Mouse (Mus musculus): Measurements from ENCODE around the gene Tm4sf5. TPM values are rescaled to one million over a fixed set of nuclear protein-coding genes. Genes with fewer than 3 reads are reported as not detected.

The Tm4sf5 gene
- polyA plus RNA-seq, 1 experiment: 0.50 TPM

DNA sequence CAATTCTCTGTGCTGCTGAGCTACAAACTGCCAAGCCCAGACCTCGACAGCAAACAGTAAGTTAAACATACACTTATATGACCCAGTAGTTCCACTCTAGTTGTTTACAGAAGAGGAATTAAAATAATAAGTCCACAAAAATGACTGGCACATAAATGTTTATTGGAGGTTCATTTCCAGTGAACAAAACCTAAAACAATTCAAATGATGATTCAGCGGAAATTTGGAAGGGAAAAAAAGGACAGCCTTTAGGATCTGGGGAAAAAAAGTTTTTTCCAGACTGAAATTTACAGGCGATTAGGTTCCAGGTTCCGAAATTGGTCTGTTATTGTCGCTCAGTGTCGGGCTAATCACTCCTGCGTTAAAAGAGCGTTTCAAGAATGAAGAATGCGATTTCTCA, 34.4 kb downstream of the Tm4sf5 start:
- Histone ChIP-seq H3K4me1 (ENCODE audit: control insufficient read depth, insufficient read depth, low read length) (no peaks in the 10 kb centered on the region; the same call in 1 of the 2 replicates), H3K4me3 (replicated peaks; ENCODE audit: extremely low read depth, low read depth, low read length) (peak overlapping the region; percentile 70)
- no peak for TF ChIP-seq CTCF (IDR thresholded peaks at IDR 0.05; ENCODE audit: insufficient read depth, low read length)
- TF ChIP-seq POLR2A (IDR thresholded peaks at IDR 0.05; ENCODE audit: borderline replicate concordance, extremely low read depth, low read depth, low read length): no peak
- DNase-seq: no peak
- WGBS: 6% methylated on average over 9 of the region's 9 CpGs

DNA sequence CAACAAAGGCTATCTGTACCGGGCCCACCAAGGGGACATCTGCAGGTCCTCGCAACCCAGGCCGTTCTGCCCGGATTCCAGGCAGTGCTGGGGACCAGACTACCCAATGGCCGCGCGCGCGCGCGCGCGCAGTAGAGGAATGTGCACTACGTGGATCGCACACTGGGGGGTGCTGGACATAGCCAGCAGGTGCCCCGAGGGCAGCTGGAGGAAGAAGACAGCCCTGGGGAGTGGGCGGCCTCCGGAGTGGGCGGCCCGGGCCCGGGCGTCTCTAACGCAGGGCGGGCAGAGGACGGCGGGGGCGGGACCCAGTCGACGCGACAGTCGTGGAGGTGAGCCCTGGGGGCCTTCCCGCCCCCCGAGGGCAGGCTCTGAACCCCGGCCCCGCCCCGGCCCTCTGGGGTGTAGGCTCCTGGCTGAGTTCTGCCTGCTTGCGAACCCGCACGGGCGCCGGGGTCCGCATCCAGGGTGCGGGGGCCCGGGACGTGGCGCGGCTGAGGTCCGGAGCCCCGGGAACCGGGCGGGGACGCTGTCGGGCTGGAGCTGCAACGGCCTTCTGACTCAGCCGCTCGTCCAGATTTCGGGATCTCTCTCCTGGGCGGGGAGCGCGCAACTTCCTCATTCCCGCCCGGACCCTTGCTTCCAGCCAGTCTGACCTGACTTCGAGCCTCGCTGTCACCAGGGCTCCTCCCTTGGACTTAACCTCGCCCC, 35.0 kb downstream of the Tm4sf5 start, which contains the start of gene Pld2:
TSS of gene Pld2 (plus strand) at position 188 of the 711 bp plus-strand sequence.
- TF ChIP-seq POLR2A (IDR thresholded peaks at IDR 0.05; ENCODE audit: borderline replicate concordance, extremely low read depth, low read depth, low read length): peak; percentile 59; the same call in 1 of the 2 replicates
- peak; percentile 57 for TF ChIP-seq CTCF (IDR thresholded peaks at IDR 0.05; ENCODE audit: insufficient read depth, low read length)
- peak; percentile 89 for DNase-seq
- Histone ChIP-seq H3K4me1 (ENCODE audit: control insufficient read depth, insufficient read depth, low read length) (no peaks in the 10 kb centered on the region; the same call in 1 of the 2 replicates), H3K4me3 (replicated peaks; ENCODE audit: extremely low read depth, low read depth, low read length) (peak within 1 kb of the TSS; percentile 70)
- under 1% methylated on average over 62 of the region's 65 CpGs for WGBS

DNA sequence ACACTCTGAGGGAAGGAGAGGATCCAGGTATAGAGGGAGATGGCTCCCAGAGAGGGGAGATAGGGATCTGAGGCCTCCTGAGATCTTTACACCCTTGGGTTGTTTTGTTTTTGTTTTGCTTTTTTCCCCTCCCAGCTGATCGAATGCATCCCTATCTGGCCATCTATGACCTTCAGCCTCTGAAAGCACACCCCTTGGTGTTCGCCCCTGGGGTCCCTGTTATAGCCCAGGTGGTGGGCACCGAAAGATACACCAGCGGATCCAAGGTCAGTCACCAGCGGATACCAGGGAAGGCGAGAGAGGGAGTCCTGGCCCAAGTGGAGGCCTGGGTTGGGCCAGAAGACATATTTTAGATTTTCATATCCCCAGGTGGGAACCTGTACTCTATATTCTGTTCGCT, 35.9 kb downstream of the Tm4sf5 start:
- Histone ChIP-seq H3K4me3 (replicated peaks; ENCODE audit: extremely low read depth, low read depth, low read length) (no peak overlapping the region), H3K4me1 (ENCODE audit: control insufficient read depth, insufficient read depth, low read length) (no peaks in the 10 kb centered on the region; the same call in 1 of the 2 replicates)
- WGBS: 84% methylated on average over 7 of the region's 7 CpGs
- DNase-seq: no peak
- TF ChIP-seq CTCF (IDR thresholded peaks at IDR 0.05; ENCODE audit: insufficient read depth, low read length) (no peak), POLR2A (IDR thresholded peaks at IDR 0.05; ENCODE audit: borderline replicate concordance, extremely low read depth, low read depth, low read length) (no peak)

DNA sequence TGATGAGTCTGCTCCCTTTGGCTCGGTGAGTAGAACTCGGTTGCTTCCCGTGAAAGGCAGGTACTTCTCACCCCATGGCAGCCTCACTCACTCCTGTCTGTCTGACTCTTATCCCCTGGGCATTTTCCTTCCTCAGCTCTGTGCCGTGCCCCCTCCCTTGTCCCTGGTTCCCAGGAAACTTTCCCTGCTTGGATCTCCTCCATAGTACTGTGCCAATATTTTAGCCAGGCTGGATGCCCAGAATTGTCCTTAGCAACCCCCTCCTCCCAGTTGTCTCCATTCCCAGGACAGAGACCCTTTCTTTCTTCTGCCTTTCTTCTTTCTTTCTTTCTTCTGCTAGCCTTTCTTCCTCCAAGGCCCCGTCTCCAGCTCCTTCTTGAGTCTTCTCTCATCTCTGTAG, 36.4 kb downstream of the Tm4sf5 start:
- Histone ChIP-seq H3K4me1 (ENCODE audit: control insufficient read depth, insufficient read depth, low read length) (no peaks in the 10 kb centered on the region; the same call in 1 of the 2 replicates), H3K4me3 (replicated peaks; ENCODE audit: extremely low read depth, low read depth, low read length) (no peak overlapping the region)
- no peak for TF ChIP-seq CTCF (IDR thresholded peaks at IDR 0.05; ENCODE audit: insufficient read depth, low read length)
- no peak for TF ChIP-seq POLR2A (IDR thresholded peaks at IDR 0.05; ENCODE audit: borderline replicate concordance, extremely low read depth, low read depth, low read length)
- 63% methylated on average over 5 of the region's 5 CpGs for WGBS
- no peak for DNase-seq

DNA sequence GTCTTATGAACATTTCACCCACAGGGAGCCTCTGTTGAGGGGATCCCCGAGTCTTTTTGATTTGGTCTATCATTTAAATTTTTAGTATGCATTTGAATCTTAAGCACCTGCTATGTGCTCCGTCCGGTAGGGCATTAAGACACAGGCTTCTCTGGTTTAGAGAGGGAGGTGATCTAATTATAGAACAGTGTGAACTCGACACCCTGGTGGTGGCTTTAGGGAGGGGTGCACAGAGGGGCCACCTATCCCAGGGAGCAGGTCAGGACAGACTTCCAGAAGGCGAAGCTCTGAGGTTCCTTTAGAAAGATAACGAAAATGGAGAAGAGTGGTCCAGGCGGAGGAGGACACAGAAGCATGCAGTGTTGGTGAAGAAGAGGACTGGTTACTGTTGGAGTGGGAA, 39.5 kb downstream of the Tm4sf5 start:
- Histone ChIP-seq H3K4me1 (ENCODE audit: control insufficient read depth, insufficient read depth, low read length) (no peaks in the 10 kb centered on the region; the same call in 1 of the 2 replicates), H3K4me3 (replicated peaks; ENCODE audit: extremely low read depth, low read depth, low read length) (no peak overlapping the region)
- 64% methylated on average over 7 of the region's 7 CpGs for WGBS
- DNase-seq: no peak
- TF ChIP-seq CTCF (IDR thresholded peaks at IDR 0.05; ENCODE audit: insufficient read depth, low read length) (no peak), POLR2A (IDR thresholded peaks at IDR 0.05; ENCODE audit: borderline replicate concordance, extremely low read depth, low read depth, low read length) (no peak)

DNA sequence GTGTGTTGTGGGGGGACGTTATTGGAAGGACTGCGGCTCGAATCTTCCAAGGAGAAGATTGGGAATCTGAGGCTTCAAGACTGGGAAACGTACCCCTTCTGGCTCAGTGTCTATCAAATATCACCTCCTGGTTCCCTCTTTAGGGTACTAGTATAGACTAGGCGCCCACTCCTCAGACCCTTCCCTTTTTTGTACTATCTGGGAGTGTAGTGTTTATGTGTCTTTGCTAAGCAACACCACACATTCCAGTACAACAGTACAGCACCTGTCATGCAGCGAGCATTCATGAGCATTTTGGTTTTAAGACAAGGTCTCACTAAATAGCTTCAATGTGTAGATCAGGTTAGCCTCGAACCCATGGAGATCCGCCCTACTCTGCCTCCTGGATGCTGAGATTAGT, 46.5 kb downstream of the Tm4sf5 start:
- Histone ChIP-seq H3K4me1 (ENCODE audit: control insufficient read depth, insufficient read depth, low read length) (no peaks in the 10 kb centered on the region), H3K4me3 (replicated peaks; ENCODE audit: extremely low read depth, low read depth, low read length) (no peak overlapping the region)
- TF ChIP-seq CTCF (IDR thresholded peaks at IDR 0.05; ENCODE audit: insufficient read depth, low read length): no peak
- no peak for TF ChIP-seq POLR2A (IDR thresholded peaks at IDR 0.05; ENCODE audit: borderline replicate concordance, extremely low read depth, low read depth, low read length)
- no peak for DNase-seq
- 95% methylated on average over 8 of the region's 8 CpGs for WGBS

DNA sequence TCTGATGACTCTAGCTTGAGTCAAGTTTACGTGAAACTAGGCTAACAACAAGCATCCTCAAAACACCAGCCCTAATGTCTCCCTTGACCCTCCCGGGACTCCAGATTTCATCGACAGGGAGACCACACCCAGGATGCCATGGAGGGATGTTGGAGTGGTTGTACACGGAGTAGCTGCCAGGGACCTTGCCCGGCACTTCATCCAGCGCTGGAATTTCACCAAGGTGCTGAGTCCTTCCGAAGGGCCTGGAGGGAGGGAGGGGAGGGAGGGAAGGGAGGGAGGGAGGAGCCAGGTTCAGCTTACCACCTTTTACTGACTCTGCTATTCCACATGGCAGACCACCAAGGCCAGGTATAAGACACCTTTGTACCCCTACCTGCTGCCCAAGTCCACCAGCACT, 48.9 kb downstream of the Tm4sf5 start:
- no peak overlapping the region for H3K4me3 ChIP-seq (replicated peaks; ENCODE audit: extremely low read depth, low read depth, low read length)
- 28% methylated on average over 7 of the region's 7 CpGs for WGBS
- H3K4me1 ChIP-seq (ENCODE audit: control insufficient read depth, insufficient read depth, low read length): no peaks in the 10 kb centered on the region
- DNase-seq: no peak
- TF ChIP-seq CTCF (IDR thresholded peaks at IDR 0.05; ENCODE audit: insufficient read depth, low read length): no peak
- TF ChIP-seq POLR2A (IDR thresholded peaks at IDR 0.05; ENCODE audit: borderline replicate concordance, extremely low read depth, low read depth, low read length): no peak

DNA sequence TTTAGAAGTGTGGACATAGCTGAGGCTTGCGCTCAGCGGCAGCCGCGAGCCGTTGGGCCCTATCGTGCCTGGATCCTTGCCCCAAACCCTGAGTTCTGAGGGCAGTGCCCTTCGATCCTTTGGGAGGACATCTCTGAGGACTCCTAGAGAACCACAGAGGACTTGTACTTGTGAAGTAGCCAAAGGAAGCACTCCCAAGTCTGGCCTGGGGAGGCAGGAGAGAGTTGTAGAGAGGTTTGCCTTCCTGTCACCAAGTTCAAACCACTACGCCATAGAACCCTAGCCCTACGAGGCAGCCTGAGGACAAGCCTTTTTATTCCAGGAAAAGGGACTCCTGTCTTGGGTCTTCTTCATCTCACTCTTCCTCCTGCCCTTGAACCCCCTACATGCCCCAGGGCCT, 52.5 kb downstream of the Tm4sf5 start:
- 87% methylated on average over 9 of the region's 9 CpGs for whole genome bisulfite sequencing
- H3K4me1 ChIP-seq (ENCODE audit: control insufficient read depth, insufficient read depth, low read length): peaks cover 3% of the 10 kb centered on the region
- TF ChIP-seq CTCF (IDR thresholded peaks at IDR 0.05; ENCODE audit: insufficient read depth, low read length): no peak
- TF ChIP-seq POLR2A (IDR thresholded peaks at IDR 0.05; ENCODE audit: borderline replicate concordance, extremely low read depth, low read depth, low read length): no peak
- DNase-seq: no peak
- H3K4me3 ChIP-seq (replicated peaks; ENCODE audit: extremely low read depth, low read depth, low read length): no peak overlapping the region

Other genes starting within 250 kb of the Tm4sf5 start
- 4.6 and 9.2 TPM in 2 replicates for gene Alox12, start 249.9 kb upstream of the Tm4sf5 start, polyA plus RNA-seq (2012; rRNA removed)
- 0.31 and 0.40 TPM in 2 replicates for gene Alox12e, start 182.6 kb upstream of the Tm4sf5 start, polyA plus RNA-seq (2012; rRNA removed)
- gene Alox15, start 153.2 kb upstream of the Tm4sf5 start, polyA plus RNA-seq (2012; rRNA removed): 4.2 and 14.2 TPM in 2 replicates
- 15.9 and 17.4 TPM in 2 replicates for gene Pelp1, start 95.2 kb upstream of the Tm4sf5 start, polyA plus RNA-seq (2012; rRNA removed)
- gene Arrb2, start 72.6 kb upstream of the Tm4sf5 start, polyA plus RNA-seq (2012; rRNA removed): 48.2 and 80.2 TPM in 2 replicates
- gene Med11, start 53.3 kb upstream of the Tm4sf5 start, polyA plus RNA-seq (2012; rRNA removed): 21.6 and 26.9 TPM in 2 replicates
- 8.7 and 12.3 TPM in 2 replicates for gene Zmynd15, start 45.8 kb upstream of the Tm4sf5 start, polyA plus RNA-seq (2012; rRNA removed)
- 67.2 and 74.6 TPM in 2 replicates for gene Cxcl16, start 45.3 kb upstream of the Tm4sf5 start, polyA plus RNA-seq (2012; rRNA removed)
- gene Vmo1, start 9.4 kb downstream of the Tm4sf5 start, polyA plus RNA-seq (2012; rRNA removed): 0.20 and 0.26 TPM in 2 replicates
- 0.12 and 0.34 TPM in 2 replicates for gene Gltpd2, start 14.0 kb downstream of the Tm4sf5 start, polyA plus RNA-seq (2012; rRNA removed)
- 202 and 264 TPM in 2 replicates for gene Psmb6, start 20.1 kb downstream of the Tm4sf5 start, polyA plus RNA-seq (2012; rRNA removed)
- not detected in 2 replicates for gene Gm40193, start 27.7 kb downstream of the Tm4sf5 start, polyA plus RNA-seq (2012; rRNA removed)
- gene Pld2, start 34.8 kb downstream of the Tm4sf5 start, polyA plus RNA-seq (2012; rRNA removed): 32.4 and 47.2 TPM in 2 replicates
- gene Mink1, start 57.6 kb downstream of the Tm4sf5 start, polyA plus RNA-seq (2012; rRNA removed): 119 and 120 TPM in 2 replicates
- gene 4930544D05Rik, start 110.6 kb downstream of the Tm4sf5 start, polyA plus RNA-seq (2012; rRNA removed): 0.16 TPM in 1 of 2 replicates, not detected in the other
- 0.41 and 0.91 TPM in 2 replicates for gene Chrne, start 114.0 kb downstream of the Tm4sf5 start, polyA plus RNA-seq (2012; rRNA removed)
- gene Gp1ba, start 133.9 kb downstream of the Tm4sf5 start, polyA plus RNA-seq (2012; rRNA removed): 0.70 and 1.7 TPM in 2 replicates
- 116 and 146 TPM in 2 replicates for gene Rnf167, start 142.0 kb downstream of the Tm4sf5 start, polyA plus RNA-seq (2012; rRNA removed)
- 83.6 and 113 TPM in 2 replicates for gene Slc25a11, start 142.2 kb downstream of the Tm4sf5 start, polyA plus RNA-seq (2012; rRNA removed)
- 933 and 1,129 TPM in 2 replicates for gene Pfn1, start 149.4 kb downstream of the Tm4sf5 start, polyA plus RNA-seq (2012; rRNA removed)
- gene Eno3, start 152.0 kb downstream of the Tm4sf5 start, polyA plus RNA-seq (2012; rRNA removed): 19.6 and 97.3 TPM in 2 replicates
- 24.7 and 39.0 TPM in 2 replicates for gene Spag7, start 164.2 kb downstream of the Tm4sf5 start, polyA plus RNA-seq (2012; rRNA removed)
- gene Camta2, start 182.9 kb downstream of the Tm4sf5 start, polyA plus RNA-seq (2012; rRNA removed): 33.1 and 35.7 TPM in 2 replicates
- gene Inca1, start 194.9 kb downstream of the Tm4sf5 start, polyA plus RNA-seq (2012; rRNA removed): 1.6 and 2.0 TPM in 2 replicates
- 78.2 and 103 TPM in 2 replicates for gene Kif1c, start 195.3 kb downstream of the Tm4sf5 start, polyA plus RNA-seq (2012; rRNA removed)